Mouse (Mus musculus): ENCODE data around the gene Sebox.
A peak's percentile ranks its signal among the peaks of the same experiment; 100 is the strongest.

- no peak for TF ChIP-seq POLR2A (IDR thresholded peaks at IDR 0.05; ENCODE audit: borderline replicate concordance, insufficient read depth, low read length)
- TF ChIP-seq CTCF (IDR thresholded peaks at IDR 0.05; ENCODE audit: borderline replicate concordance, insufficient read depth, low read depth, low read length), result peak; percentile 96
These were observed 15.1 kb upstream of the Sebox start for GRCm38 (mm10) chr11:78488168-78488567.
